Mouse (Mus musculus): ENCODE measurements around the gene Pbrm1.

Gene Pbrm1

DNA sequence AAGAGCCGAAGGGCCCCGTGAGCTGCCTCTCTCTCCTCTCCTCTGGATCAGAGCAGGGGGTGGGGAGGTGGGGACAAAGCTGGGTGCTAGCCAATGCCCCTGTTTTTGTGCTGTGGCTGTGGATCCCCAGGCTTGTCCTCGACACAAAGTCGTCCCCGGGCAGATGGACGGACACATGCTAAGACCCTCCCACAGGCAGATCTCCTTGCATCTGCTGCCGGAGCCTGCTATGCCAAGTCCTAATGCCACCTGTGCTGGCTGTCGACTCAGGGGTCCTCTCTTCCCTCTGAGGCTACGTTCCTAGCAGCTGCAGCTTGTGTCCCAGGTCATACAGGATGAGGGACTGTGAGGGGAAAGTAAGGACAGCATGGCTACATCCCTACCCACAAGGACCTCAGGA, 147.9 kb downstream of the Pbrm1 start:
- no peak for DNase-seq (ENCODE audit: low read depth)

DNA sequence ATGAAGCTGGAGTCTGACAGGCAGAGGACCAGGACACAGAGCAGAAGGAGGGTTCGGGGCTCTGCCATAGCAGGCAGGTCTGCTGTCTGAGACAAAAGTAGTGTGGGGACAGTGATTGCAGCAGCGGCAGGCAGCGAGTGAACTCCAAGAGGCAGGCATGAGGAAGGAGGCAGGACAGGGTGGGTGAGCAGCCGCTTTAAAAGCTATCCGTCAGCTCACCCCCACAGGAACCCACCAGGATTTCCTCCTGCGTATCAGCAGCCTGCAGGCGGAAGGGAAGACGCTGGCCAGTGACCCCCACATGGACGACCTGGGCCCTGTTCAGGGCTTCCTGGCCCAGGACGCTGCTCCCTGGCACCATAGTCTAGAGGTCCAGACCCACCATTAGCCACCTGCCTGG, 149.5 kb downstream of the Pbrm1 start, which contains the start of gene Stab1:
Gene Stab1, minus strand, starts transcription at position 217 of the 400 bp plus-strand sequence.
- no peak for DNase-seq (ENCODE audit: low read depth)

DNA sequence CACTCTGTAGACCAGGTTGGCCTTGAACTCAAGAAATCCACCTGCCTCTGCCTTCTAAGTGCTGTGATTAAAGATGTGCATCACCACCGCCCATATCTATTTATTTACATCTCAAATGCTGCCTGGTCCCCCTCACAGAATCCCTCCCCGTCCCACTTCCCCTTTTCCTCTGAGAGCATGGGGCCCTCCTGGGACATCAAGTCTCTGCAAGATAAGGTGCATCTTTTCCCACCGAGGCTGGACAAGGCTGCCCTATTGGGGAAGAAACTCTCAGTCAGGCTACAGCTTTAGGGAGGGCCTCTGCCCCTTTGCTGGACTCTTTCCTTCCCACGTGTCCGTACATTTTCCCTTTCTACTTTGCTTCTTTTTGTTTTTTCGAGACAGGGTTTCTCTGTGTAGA, 150.6 kb downstream of the Pbrm1 start:
- no peak for DNase-seq (ENCODE audit: low read depth)

DNA sequence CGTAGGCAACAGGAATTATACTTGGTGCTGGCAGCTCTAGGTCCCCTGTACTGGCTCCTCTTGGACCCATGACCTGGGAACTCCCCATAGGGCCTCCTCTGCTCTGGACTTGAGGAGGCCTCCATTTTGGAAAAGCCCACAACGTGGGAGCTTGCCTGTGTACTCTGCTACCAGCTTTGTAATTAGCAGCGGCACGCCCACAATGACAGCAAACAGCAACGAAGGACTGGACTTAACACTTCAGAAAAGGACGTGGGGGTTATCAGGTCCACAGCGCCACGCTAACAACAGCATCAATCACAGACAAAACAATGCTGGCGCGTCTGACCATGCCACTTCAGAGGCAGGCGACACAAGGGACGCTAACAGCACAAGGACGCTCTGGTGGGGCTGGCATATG, 152.0 kb downstream of the Pbrm1 start:
- DNase-seq (ENCODE audit: low read depth) = no peak

Measured in NIH3T3 (cell line).